Mouse (Mus musculus) heart, adult 2 months (tissue): ENCODE data around the gene Asic3.

Experiments
- CTCF ChIP-seq: fragments of 200-600 bp; IDR thresholded peaks from 2 replicates; pipeline ENCODE4 v1.8.1; 2022; ENCODE audit warnings: antibody characterized with exemption, mild to moderate bottlenecking, moderate library complexity
- EP300 ChIP-seq: fragments of 200-500 bp; IDR thresholded peaks from 2 replicates; pipeline ENCODE4 v1.6.1; 2011; ENCODE audit warnings: low read depth, low read length, control low read depth; ENCODE audit not compliant: insufficient read depth

DNA sequence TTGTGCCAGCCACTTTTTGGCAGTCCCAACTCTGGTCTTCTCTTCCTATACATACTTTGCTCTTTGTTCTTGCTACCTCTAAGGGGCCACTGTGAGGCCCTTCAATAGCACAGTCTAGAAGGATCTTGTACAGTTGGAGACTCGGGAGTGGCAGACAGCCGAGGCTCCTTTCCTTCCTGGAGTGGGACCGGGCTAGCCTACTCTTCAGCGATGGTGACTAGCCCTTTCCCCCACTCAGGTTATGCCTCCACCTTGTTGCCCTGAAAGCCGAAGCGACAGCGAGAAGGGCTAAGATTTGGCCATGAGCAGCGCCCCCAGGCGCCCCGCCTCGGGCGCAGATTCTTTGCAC lies 14.1 kb downstream of the Asic3 start:
- TF ChIP-seq EP300 (no peak), CTCF (no peak)
